Mouse (Mus musculus) ES-E14 (cell line): Measurements from ENCODE around the gene Xpa. TPM values are rescaled to one million over a fixed set of nuclear protein-coding genes. Genes with fewer than 3 reads are reported as not detected.

ENCODE experiments used
- DNase-seq: peaks from one replicate; pipeline ENCODE4 v3.0.0-alpha.2; 2013; ENCODE audit warnings: low read depth, low spot score
- H3K27ac ChIP-seq: 2 replicates; pipeline ENCODE4 v1.5.1; 2012; ENCODE audit warnings: low read depth, mild to moderate bottlenecking, low read length, moderate library complexity, mixed read lengths; ENCODE audit not compliant: poor library complexity, insufficient read depth, severe bottlenecking
- H3K36me3 ChIP-seq: 2 replicates; pipeline ENCODE4 v1.6.1; 2012; ENCODE audit warnings: mild to moderate bottlenecking, low read length, moderate library complexity, mixed read lengths; ENCODE audit not compliant: control insufficient read depth, poor library complexity, insufficient read depth, severe bottlenecking
- H3K4me1 ChIP-seq, 2 experiments: fragments of 150-350 bp in 1 of 2; sonication (generic) in 1 of 2; 2 replicates each; pipeline ENCODE4 v1.6.1; 2012; ENCODE audit warnings: low read length in 2 of 2, mild to moderate bottlenecking in 1 of 2, mixed read lengths in 1 of 2; ENCODE audit not compliant: control insufficient read depth in 2 of 2, insufficient read depth in 2 of 2, poor library complexity in 1 of 2
- H3K4me3 ChIP-seq, 2 experiments: fragments of 150-350 bp in 1 of 2; sonication (generic) in 1 of 2; 2 replicates each; pipeline ENCODE4 v1.5.1; 2012; ENCODE audit warnings: low read length in 2 of 2, low read depth in 1 of 2, mild to moderate bottlenecking in 1 of 2, mixed read lengths in 1 of 2; ENCODE audit not compliant: insufficient read depth in 1 of 2, poor library complexity in 1 of 2, severe bottlenecking in 1 of 2
- H3K9ac ChIP-seq: 2 replicates; pipeline ENCODE4 v1.6.1; 2012; ENCODE audit warnings: low read depth, mild to moderate bottlenecking, low read length, mixed read lengths; ENCODE audit not compliant: poor library complexity, insufficient read depth, severe bottlenecking
- H3K9me3 ChIP-seq: fragments of 150-350 bp; sonication (generic); 2 replicates; pipeline ENCODE4 v1.6.1; 2012; ENCODE audit warnings: low read depth, mild to moderate bottlenecking, low read length; ENCODE audit not compliant: control insufficient read depth, insufficient read depth
- CHD2 ChIP-seq: IDR thresholded peaks from 2 replicates; pipeline ENCODE4 v1.6.1; 2014; ENCODE audit warnings: mild to moderate bottlenecking, low read depth, low read length, inconsistent platforms
- HCFC1 ChIP-seq: IDR thresholded peaks from 2 replicates; pipeline ENCODE4 v1.6.1; 2012; ENCODE audit warnings: low read length, inconsistent platforms, borderline replicate concordance; ENCODE audit not compliant: insufficient read depth
- MAFK ChIP-seq: IDR thresholded peaks from 2 replicates; pipeline ENCODE4 v1.6.1; 2014; ENCODE audit warnings: mild to moderate bottlenecking, low read depth, low read length, inconsistent platforms; ENCODE audit not compliant: insufficient read depth
- ZC3H11A ChIP-seq: IDR thresholded peaks from 2 replicates; pipeline ENCODE4 v1.6.1; 2012; ENCODE audit warnings: low read depth, mild to moderate bottlenecking, inconsistent platforms, low read length, borderline replicate concordance
- ZNF384 ChIP-seq: IDR thresholded peaks from 2 replicates; pipeline ENCODE4 v1.6.1; 2012; ENCODE audit warnings: low read depth, low read length, inconsistent platforms
- in situ Hi-C, 2 experiments: fragments of 600-800 bp; cut with MboI; formaldehyde crosslinking; loops; one replicate each; pipeline ENCODE4 v1.15.1; 2025; ENCODE audit warnings: low sequenced_read_pairs in 2 of 2, inconsistent platforms in 1 of 2; ENCODE audit not compliant: unreplicated experiment in 2 of 2
- total RNA-seq: library from RNA; depleted of rRNA; stranded (reverse); fragments of 300-350 nt; gene quantifications from 2 replicates; pipeline ENCODE4 v1.2.3, GENCODE M21; 2012

Xpa gene
- total RNA-seq, 1 experiment, result 10.5 TPM

DNA sequence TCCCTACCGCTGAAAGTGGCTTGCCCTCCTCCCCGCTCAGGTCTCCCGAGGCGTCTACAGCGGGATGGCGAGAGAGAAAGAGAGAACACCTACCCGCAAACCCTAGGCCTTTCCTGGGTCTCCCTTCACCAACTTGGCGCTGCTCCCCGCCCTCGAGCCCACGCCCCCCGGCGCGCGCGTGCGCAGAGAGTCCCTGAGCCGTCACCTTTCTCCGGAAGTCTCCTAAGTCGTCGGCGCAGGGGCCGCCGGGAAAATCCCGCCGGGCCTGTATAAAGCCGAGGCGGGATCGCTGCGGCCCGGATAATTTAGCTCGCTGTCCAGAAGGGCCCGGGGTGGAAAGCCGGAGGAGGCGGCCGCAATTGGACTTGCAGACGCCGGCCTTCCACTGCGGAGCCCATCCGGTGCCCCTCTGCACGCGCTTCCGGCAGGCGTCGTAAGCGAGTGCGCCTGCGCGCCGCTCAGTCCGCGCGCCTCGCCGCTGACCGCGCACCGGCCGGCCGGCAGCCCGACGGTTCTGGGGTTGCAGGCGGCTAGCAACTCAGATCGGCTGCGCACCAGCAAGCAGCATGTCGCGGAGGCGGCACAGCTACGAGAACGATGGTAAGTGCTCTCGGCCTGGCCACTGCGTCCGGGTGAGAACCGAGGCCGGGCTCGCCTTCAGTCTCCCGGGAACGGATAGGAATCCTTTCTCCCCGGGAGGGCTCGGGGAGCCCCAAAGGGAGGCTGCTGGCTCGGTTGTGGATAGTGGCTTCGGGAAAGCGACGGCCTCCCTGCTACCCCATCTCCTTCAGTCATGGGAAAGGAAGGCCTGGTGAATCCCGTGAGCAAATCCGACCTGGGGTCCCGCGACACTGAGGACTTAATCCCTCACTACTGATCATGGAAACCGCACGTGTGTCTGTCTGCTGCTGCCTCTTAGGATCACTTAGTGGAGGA is 57.6 kb downstream of the Xpa start, which contains the start of the genes Ncbp1 and Tstd2:
Gene Ncbp1, plus strand, starts transcription at position 327 of the 936 bp plus-strand sequence.
Gene Tstd2, minus strand, starts transcription at position 408 of the 936 bp plus-strand sequence.
- H3K36me3 ChIP-seq, result no peaks in the 10 kb centered on the region
- peak; percentile 87 for DNase-seq

DNA sequence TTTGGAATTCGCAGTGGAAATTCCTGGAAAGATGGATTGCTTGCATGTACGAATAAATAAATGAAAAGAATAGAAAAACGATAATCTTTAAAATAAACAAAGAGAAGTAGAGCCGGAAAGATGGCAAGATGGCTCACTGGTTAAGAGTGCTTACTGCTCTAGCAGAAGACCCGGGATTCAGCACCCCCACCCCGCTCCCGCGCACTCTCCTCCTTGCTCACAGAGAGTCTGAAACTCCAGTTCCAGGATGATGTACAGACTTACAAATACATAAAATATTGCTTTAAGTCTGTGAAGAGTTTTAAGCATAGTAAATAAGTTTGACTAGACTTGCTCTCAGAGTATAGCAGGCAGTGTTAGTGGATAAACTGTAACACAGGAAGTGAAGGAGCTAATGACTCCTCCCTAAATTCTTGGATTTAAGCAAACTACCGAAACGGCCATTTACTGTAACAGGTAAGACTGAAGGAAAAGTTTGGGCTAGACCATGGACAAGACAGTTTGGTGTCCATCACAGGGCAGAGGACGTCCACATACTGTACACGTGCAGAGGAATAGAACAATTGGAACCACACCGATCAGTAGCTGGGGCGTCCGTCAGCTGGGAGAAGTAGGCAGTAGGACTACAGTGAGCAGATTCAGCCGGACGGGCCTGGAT is 58.4 kb downstream of the Xpa start:
- H3K9me3 ChIP-seq, result no peaks in the 10 kb centered on the region
- peak overlapping the region; percentile 75 to 97 for H3K4me3 ChIP-seq
- peaks cover 2% of the 10 kb centered on the region in 2 experiments; a peak in 1 of 4 replicates for H3K4me1 ChIP-seq
- no peaks in the 10 kb centered on the region for H3K36me3 ChIP-seq
- peak overlapping the region; percentile 14; the same call in 1 of the 2 replicates for H3K27ac ChIP-seq
- in situ Hi-C loops, result no loop called here
- peak; percentile 13 for DNase-seq
- no peak for TF ChIP-seq CHD2
- TF ChIP-seq ZC3H11A, result no peak
- no peak for TF ChIP-seq HCFC1
- TF ChIP-seq ZNF384, result no peak
- TF ChIP-seq MAFK, result no peak
- peak overlapping the region; percentile 85 for H3K9ac ChIP-seq

More for the DNA sequence above, 57.6 kb downstream of the Xpa start, which contains the start of the genes Ncbp1 and Tstd2:
- TF ChIP-seq CHD2, result no peak
- no peak for TF ChIP-seq ZNF384
- peak; percentile 61; the same call in 1 of the 2 replicates for TF ChIP-seq HCFC1
- no peak for TF ChIP-seq MAFK
- no peak for TF ChIP-seq ZC3H11A
- peaks cover 2% of the 10 kb centered on the region in 2 experiments; a peak in 1 of 4 replicates for H3K4me1 ChIP-seq
- H3K9me3 ChIP-seq, result no peaks in the 10 kb centered on the region
- H3K4me3 ChIP-seq, result peak within 1 kb of the TSS; percentile 75 to 97
- in situ Hi-C loops, result no loop called here
- H3K9ac ChIP-seq, result peak within 1 kb of the TSS; percentile 85
- peak within 1 kb of the TSS; percentile 45 for H3K27ac ChIP-seq

DNA sequence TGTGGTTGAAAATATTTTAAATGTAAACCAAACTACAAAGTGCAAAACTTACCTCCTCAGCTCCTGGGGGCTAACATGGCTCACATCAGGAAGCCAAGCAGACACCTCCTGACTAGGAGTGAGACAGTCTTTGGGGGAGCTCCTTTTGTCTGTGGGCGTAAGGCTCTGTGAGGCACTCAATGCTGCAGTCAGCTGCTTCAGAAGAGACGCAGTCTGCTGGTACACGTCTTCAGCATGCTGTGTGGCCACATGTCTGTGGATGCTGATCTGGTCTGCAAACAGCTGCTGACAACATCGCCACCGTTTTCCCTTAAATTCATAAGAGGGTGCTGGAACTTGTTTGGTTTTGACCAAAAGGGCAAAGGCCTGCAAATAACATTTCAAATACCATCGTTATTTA is 64.3 kb downstream of the Xpa start:
- H3K36me3 ChIP-seq, result peaks cover 23% of the 10 kb centered on the region
- H3K9me3 ChIP-seq, result no peaks in the 10 kb centered on the region
- no peak for TF ChIP-seq CHD2
- no peak for TF ChIP-seq HCFC1
- TF ChIP-seq ZNF384, result no peak
- H3K27ac ChIP-seq, result no peak overlapping the region
- no peak for DNase-seq
- in situ Hi-C loops, result no loop called here
- no peak overlapping the region for H3K4me3 ChIP-seq
- no peaks in the 10 kb centered on the region for H3K4me1 ChIP-seq
- no peak overlapping the region for H3K9ac ChIP-seq

DNA sequence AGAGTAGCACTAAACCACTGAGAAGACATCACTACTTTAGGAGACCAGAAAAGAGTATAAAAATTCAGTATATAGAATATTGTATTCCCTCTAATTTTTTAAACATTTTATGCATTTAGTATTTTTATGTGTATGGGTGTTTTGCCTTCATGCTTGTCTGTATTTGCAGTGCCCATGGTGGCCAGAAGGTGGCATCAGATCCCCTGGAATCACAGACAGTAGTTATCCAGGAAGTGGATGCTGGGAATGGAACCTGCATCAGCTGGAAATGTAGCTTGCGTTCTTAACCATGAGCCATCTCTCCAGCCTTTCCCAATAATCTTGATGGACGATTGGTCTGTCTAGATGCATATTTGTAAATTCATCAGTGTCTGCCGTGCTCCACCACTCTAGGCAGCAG is 65.9 kb downstream of the Xpa start:
- DNase-seq, result peak; percentile 34
- H3K4me3 ChIP-seq, result no peak overlapping the region
- peaks cover 25% of the 10 kb centered on the region for H3K36me3 ChIP-seq
- H3K27ac ChIP-seq, result no peak overlapping the region
- no peaks in the 10 kb centered on the region for H3K9me3 ChIP-seq
- H3K9ac ChIP-seq, result no peak overlapping the region
- in situ Hi-C loops, result no loop called here
- no peaks in the 10 kb centered on the region for H3K4me1 ChIP-seq
- TF ChIP-seq HCFC1, result no peak
- TF ChIP-seq ZC3H11A, result 0 out of 2 replicates have a peak, but pooled peaks have one; percentile 2
